Mouse (Mus musculus) induced T-regulatory cell, adult 2 months (primary cell): ENCODE data around the gene Ehmt1.
A peak's percentile ranks its signal among the peaks of the same experiment; 100 is the strongest.

ENCODE experiments used
- DNase-seq: peaks from one replicate; pipeline ENCODE4 v3.0.0-alpha.2; 2012; ENCODE audit warnings: low read depth

Ehmt1 gene

GRCm38 (mm10) chr2:24918930-24919838 is at the start of gene Ehmt1:
Gene Ehmt1 (minus strand): TSS chr2:24919614.
- peak; percentile 96 for DNase-seq

- peak; percentile 93 for DNase-seq
Measured at GRCm38 (mm10) chr2:24962304-24963000, 43.0 kb upstream of the Ehmt1 start, which contains the start of gene Dph7. Gene Dph7 (plus strand): TSS chr2:24962400.

DNA sequence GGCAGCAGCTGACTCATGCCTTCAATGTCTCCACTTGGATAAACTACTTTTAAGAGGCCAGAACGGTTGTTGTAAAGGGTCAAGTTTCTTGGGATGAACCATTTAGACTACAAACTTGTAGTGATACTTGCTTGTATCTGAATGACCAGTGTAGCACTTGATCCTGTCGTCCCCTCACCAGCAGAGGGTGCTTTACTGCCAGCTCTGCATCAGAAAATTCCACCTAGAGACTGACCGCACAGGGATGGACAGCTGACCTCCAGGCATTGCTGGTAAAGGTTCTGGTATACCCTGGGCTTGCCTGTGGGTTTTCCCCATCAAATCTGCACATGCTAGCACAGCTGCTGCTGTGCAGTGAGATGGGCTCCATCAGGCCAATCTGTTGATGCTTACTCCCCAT is 41.5 kb upstream of the Ehmt1 start:
- no peak for DNase-seq

DNA sequence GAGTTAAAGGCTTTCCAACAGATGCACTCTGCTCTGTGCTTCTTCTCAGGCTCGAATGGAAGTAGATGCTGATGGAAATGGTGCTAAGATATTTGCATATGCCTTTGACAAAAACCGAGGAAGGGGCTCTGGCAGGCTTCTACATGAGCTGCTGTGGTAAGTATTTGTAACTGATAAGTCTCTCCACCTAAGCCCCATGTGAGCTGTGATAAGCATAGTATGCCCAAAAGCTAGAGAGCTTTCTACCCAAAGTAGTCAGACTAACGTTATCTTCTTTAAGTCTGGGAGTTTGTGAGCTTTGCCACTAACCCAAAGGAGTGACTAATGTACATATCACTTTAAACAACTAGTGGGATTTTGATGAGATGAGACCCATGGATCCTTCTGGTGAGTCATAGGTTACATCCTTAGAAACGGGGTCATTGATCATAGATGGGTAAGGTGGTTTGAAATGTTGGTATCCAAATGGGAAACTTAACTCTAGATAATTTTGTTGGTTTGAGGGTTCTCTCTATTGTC is 33.2 kb upstream of the Ehmt1 start:
- DNase-seq: no peak

- peak; percentile 55 for DNase-seq
Measured at GRCm38 (mm10) chr2:24950189-24950535, 30.7 kb upstream of the Ehmt1 start.

DNA sequence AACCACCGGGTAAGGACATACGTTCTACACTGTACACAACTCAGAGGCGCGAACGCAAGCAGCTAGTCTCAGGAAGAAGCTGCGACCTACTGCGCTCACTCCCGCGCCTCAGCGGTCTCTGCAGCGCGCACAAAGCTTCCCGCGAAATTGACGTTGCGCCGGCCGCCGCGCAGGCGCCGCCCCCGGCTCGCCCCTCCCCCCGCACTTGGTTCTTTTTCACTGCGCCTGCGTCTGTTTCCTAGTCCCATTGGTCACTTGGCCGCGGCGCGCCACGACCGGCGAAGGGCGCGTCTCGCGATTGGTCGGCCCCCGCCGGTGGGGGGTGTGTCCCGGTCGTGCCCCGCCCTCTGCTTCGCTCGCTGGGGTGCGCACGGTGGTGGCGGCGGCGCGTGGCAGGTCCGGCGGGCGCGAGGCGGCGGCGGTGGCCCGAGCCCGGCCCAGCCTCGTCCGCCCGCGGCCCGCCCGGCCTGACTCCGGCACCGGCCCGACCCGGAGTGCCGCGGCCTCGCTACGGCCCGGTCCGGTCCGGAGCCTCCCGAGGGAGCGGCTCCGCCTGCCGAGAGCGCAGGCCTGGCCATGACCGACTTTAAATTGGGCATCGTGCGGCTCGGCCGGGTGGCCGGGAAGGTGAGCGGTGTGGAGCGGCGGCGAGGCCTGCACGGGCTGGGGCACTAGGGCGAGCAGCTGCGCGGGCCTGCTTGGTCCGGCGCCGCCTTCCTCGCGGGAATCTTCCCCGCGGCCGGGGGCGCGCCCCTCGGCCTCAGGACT is 30.2 kb upstream of the Ehmt1 start, which contains the start of gene Zmynd19:
Zmynd19 (plus strand) TSS at position 372 of the 768 bp plus-strand sequence.
- DNase-seq: peak; percentile 98

DNA sequence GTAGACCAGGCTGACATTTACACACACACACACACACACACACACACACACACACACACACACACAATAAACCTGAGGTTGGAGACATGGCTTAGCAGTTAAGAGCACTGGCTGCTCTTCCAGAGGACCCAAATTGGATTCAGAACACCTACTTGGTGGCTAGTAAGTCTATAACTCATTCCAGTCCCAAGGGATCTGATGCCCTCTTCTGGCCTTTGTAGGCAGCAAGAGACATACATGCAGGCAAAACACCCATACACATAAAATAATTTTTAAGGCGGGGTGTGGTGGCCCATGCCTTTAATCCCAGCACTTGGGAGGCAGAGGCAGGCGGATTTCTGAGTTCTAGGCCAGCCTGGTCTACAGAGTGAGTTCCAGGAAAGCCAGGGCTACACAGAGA is 24.9 kb upstream of the Ehmt1 start:
- DNase-seq: peak; percentile 69

DNA sequence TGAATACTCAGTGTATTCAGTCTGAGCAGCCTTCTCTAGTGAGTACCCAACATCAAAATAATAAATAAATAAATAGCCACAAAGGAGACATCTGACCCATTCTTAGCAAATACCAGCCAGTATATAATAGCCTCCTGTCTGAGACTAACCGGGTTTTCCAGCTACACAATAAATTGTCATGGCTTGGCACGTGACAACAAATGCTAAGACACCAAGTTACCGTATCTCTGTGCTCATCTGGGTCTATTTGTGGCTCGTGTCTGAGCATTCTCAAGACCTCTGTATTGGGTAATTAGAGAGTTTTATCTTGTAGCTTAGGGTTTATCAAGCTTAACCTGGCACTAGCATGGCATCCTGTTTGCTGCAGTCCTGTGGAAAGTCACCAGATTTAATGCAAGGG is 22.7 kb upstream of the Ehmt1 start:
- DNase-seq: no peak

GRCm38 (mm10) chr2:24935057-24935796 is 15.8 kb upstream of the Ehmt1 start, which contains the start of gene Arrdc1:
Gene Arrdc1 (minus strand): TSS chr2:24935252.
- DNase-seq: peak; percentile 99

DNA sequence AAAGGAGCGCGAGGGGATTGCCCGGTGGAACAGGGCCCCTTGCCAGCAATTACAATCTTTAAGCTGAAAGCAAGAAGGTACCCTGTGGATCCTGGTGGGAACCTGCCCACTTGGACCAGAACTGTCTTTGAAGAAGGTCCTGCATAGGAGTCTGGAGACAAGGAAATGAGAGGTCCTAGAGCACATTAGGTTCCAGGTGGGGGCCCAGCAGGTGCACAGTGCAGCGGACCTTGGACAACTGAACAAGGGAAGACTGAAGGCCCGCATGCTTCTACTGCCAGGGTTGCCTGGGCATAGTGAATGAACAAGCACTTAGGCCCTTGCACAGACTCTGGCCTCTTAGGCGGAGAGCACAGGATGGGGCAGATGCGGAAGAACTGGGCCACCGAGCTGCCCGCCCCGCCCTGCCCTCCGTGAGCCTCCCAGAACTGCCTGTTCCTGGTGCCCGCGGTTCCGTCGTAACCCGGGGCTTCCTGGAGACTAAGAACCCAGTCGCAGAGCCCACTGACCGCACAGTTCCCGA is 15.1 kb upstream of the Ehmt1 start:
- DNase-seq: no peak

DNA sequence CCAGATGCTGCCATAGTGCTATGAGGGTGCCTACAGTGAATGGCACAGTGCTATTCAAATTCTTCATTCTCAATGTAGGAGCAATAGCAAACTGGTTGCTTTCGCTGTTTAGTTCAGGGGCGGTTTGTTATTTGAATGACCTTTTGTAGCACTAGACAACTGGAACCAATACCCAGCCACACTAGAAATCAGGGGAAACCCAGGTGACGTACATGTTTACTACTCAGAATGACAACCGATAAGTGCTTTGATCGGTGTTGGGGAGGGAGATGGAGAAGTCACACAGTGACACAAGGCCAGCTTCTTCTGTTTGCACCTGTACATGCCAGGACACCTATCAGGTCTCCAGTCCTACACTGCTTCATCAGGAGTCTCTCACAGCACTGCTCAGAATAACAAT is 10.2 kb upstream of the Ehmt1 start:
- peak; percentile 84 for DNase-seq

GRCm38 (mm10) chr2:24929119-24929518 is 9.7 kb upstream of the Ehmt1 start:
- DNase-seq: peak; percentile 64

GRCm38 (mm10) chr2:24927810-24928479 is 8.5 kb upstream of the Ehmt1 start:
- no peak for DNase-seq

GRCm38 (mm10) chr2:24926965-24927358 is 7.5 kb upstream of the Ehmt1 start:
- DNase-seq: no peak

- no peak for DNase-seq
Measured at GRCm38 (mm10) chr2:24926345-24926964, 7.0 kb upstream of the Ehmt1 start.

GRCm38 (mm10) chr2:24925284-24925683 is 5.9 kb upstream of the Ehmt1 start:
- no peak for DNase-seq

DNA sequence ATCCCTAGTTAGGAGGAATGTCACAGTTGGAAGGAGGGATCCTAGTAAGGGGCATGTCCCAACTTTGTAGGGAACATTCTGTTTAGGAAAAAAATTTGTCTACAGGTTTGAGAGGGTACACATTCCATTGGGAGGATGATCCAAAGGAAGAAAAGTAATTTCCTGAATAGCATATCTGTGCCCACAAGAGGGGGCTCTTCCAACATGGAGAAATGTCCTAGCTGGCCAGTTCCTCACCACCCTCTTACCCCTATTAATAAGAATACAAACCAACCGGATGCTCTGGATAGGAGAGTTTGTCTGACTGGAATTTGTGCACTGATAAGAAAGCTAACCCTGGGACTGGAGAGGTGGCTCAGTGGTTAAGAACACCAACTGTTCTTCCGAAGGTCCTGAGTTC is 4.1 kb upstream of the Ehmt1 start:
- DNase-seq: peak; percentile 36

DNA sequence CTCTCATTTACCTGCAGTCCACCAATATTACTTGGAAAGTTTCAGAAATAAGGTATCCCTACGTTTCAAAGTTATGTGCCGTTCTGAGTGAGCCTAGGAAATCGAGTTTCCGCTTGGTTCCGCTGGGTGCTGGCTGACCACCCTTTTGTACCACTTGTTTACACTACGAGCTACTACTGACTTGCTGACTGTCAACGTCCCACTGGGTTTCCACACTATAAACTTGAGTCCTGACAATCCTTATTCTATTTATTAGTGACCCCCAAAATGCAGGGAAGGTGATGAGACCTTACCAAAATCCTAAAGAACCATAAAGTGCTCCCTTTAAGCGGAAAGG is 393 bp upstream of the Ehmt1 start:
- DNase-seq: no peak

DNA sequence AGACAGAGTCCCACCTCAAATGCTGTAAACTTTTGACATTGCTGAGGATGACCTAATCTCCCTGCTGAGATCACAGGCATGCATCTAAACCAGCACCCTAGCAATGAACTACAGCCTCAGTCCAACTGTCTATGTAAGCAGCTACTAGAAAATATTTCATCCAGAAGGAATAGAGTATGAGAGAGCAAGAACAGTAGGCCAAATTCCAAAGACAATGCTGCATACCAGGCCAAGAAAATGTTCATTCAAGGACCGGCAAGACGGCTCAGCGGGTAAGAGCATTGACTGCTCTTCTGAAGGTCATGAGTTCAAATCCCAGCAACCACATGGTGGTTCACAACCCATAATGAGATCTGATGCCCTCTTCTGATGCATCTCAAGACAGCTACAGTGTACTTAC is 4.7 kb downstream of the Ehmt1 start:
- no peak for DNase-seq

DNA sequence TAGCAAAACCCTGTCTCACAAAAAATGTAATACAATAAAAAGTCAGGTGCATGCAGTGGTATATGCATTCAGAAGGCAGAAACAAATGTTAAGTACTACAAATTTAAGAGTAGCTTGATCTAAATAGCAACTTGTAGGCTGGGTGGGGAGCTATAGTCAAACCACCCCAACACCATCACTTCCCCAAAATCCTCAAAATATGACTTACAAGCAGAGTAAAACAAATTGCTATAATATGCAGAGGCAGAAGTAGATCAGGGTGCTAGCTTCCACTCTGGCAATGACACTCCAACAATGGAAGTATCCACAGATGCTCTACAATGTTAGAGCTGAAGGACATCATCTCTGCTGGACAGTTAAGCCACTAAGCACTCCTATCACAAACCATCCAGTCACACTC is 6.8 kb downstream of the Ehmt1 start:
- no peak for DNase-seq
